Mouse (Mus musculus): ENCODE measurements at regions not wholly inside any gene's neighbourhood (a gene's known extent, or its start where the extent isn't known, plus 50 kb on each side); places are given as distances from the start of the nearest gene placed in this dataset.

- Histone ChIP-seq H3K4me2 (ENCODE audit: low read depth, low read length, poor library complexity, severe bottlenecking) (no peak overlapping the region), H3K4me3 (ENCODE audit: low read depth, low read length) (no peak overlapping the region), H3K4me1 (ENCODE audit: insufficient read depth, low read length) (no peaks in the 10 kb centered on the region), H3K36me3 (ENCODE audit: insufficient read depth, low read length) (no peaks in the 10 kb centered on the region), H3K27ac (ENCODE audit: low read depth, low read length) (no peak overlapping the region), H3K9ac (replicated peaks; ENCODE audit: low read length, poor library complexity, severe bottlenecking) (no peak overlapping the region), H3K9me3 (ENCODE audit: low read length) (no peaks in the 10 kb centered on the region), H3K27me3 (ENCODE audit: insufficient read depth, low read length) (no peaks in the 10 kb centered on the region)
- 27% methylated on average over 8 of the region's 8 CpGs for WGBS
- DNase-seq (ENCODE audit: low spot score) (peak; percentile 65), ATAC-seq (ENCODE audit: low FRiP score) (no peak)
- TF ChIP-seq CTCF (IDR thresholded peaks at IDR 0.05): peak; percentile 69
These were observed 350.7 kb upstream of the Rasa1 start for GRCm38 (mm10) chr13:85639376-85640229.

GRCm38 (mm10) chr13:85629506-85630175 is 340.7 kb upstream of the Rasa1 start:
- ATAC-seq (ENCODE audit: low FRiP score): no peak
- Histone ChIP-seq H3K4me2 (ENCODE audit: low read depth, low read length, poor library complexity, severe bottlenecking) (no peak overlapping the region), H3K27ac (ENCODE audit: low read depth, low read length) (no peak overlapping the region), H3K4me3 (ENCODE audit: low read depth, low read length) (no peak overlapping the region), H3K9ac (replicated peaks; ENCODE audit: low read length, poor library complexity, severe bottlenecking) (no peak overlapping the region), H3K4me1 (ENCODE audit: insufficient read depth, low read length) (no peaks in the 10 kb centered on the region), H3K9me3 (ENCODE audit: low read length) (no peaks in the 10 kb centered on the region), H3K36me3 (ENCODE audit: insufficient read depth, low read length) (no peaks in the 10 kb centered on the region), H3K27me3 (ENCODE audit: insufficient read depth, low read length) (no peaks in the 10 kb centered on the region)
- no peak for TF ChIP-seq CTCF (IDR thresholded peaks at IDR 0.05)
- 87% methylated on average over 4 of the region's 4 CpGs for WGBS
- DNase-seq (ENCODE audit: low spot score): peak; percentile 22
